Mouse (Mus musculus): ENCODE results near the gene Zfp995. TPM values are rescaled to one million over a fixed set of nuclear protein-coding genes. Genes with fewer than 3 reads are reported as not detected.
"Not testable (repeated sequence)": the region's sequence is repeated elsewhere in the genome, so short reads cannot be mapped to it uniquely, and the experiment has no call there.

Gene Zfp995
- not detected in 2 replicates for polyA plus RNA-seq (2012; ENCODE audit: insufficient read depth, insufficient read length, low replicate concordance, missing spikeins)

DNA sequence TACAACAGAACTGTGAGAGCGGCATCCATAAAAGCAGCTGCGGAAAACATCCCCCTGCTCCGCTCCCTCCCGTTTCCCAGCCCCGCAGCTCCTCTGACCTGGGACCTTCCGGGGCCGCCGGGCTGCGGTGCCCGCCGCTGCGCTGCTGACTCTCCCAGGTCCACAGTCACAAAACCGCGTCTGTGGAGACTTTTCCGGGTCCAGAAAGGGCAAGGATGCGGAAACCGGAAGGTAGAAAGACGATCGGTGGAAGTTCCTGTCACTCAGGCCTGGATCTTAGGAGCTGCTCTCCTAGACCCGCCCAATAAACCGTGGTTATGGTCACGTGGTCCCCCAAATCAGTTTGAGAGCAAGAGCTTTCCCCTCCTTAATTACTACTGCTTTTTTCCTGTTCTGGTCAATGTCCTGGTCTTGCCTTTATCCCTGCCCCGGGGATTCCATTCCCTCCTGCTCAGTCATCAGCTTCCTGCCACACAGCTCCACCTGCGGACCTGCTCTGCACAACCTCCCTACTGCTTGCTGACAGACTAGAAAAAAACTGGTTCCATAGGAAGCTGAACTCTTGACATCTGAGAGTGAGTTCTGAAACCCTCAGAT, at the start of gene Zfp995:
Gene Zfp995 (minus strand): TSS at position 471 of the 597 bp plus-strand sequence.
- H3K27ac ChIP-seq (ENCODE audit: insufficient read depth, low read depth, low read length), result not testable (repeated sequence)
- 0 out of 2 replicates have a peak, but pooled peaks have one; percentile 30 for TF ChIP-seq POLR2A (IDR thresholded peaks at IDR 0.05; ENCODE audit: insufficient read depth, low read depth, low read length)

DNA sequence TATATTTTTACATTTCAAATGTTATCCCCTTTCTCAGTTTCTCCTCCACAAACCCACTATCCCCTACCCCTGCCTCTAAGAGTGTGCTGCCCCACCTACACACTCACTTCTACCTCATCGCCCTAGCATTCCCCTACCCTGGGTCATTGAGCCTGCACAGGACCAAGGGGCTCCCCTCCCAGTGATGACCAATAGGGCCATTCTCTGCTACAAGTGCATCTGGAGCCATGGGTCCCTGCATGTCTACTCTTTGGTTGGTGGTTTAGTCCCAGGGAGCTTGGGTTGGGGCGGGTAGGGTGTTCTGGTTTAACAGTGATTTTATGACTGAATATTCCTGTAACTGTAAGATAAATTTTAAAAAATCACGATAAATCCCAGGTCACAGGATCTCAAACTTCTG, 687 bp downstream of the Zfp995 start:
- H3K4me3 ChIP-seq (ENCODE audit: insufficient read depth, low read depth, low read length), result peak overlapping the region; percentile 94
- no peak overlapping the region for H3K27ac ChIP-seq (ENCODE audit: insufficient read depth, low read depth, low read length)
- no peak for TF ChIP-seq CTCF (IDR thresholded peaks at IDR 0.05; ENCODE audit: insufficient read depth, low read depth, low read length)
- no peak for TF ChIP-seq POLR2A (IDR thresholded peaks at IDR 0.05; ENCODE audit: insufficient read depth, low read depth, low read length)
- no peaks in the 10 kb centered on the region for H3K4me1 ChIP-seq (ENCODE audit: control insufficient read depth, insufficient read depth, low read length)
- WGBS, result 2% methylated on average over 3 of the region's 3 CpGs

More for the DNA sequence above, at the start of gene Zfp995:
- H3K4me1 ChIP-seq (ENCODE audit: control insufficient read depth, insufficient read depth, low read length), result not testable (repeated sequence)
- peak within 1 kb of the TSS; percentile 94 for H3K4me3 ChIP-seq (ENCODE audit: insufficient read depth, low read depth, low read length)
- under 1% methylated on average over 24 of the region's 24 CpGs for WGBS

DNA sequence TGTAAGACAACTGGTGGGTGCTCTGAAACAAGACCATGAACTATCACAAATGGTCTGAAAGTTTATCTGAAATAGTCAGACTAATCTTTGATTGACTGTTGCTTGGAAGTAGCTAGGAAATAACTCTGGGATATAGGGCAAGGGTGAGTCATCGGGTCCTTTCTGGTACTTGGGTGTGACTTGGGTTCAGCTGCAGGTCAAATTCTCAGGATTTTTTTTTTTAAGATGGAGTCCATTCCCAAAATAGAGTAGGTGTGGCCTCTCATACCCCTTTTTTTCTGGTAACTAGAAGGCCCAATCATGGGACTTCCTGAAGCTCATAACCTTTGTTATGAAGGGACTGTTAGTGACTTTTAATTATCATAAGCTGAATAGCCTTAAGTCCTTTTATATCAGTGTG, 38.5 kb downstream of the Zfp995 start:
- H3K27ac ChIP-seq (ENCODE audit: insufficient read depth, low read depth, low read length), result no peak overlapping the region
- TF ChIP-seq POLR2A (IDR thresholded peaks at IDR 0.05; ENCODE audit: insufficient read depth, low read depth, low read length), result no peak
- TF ChIP-seq CTCF (IDR thresholded peaks at IDR 0.05; ENCODE audit: insufficient read depth, low read depth, low read length), result no peak
- H3K4me1 ChIP-seq (ENCODE audit: control insufficient read depth, insufficient read depth, low read length), result no peaks in the 10 kb centered on the region
- 89% methylated on average over 1 of the region's 1 CpGs for WGBS
- H3K4me3 ChIP-seq (ENCODE audit: insufficient read depth, low read depth, low read length), result no peak overlapping the region

DNA sequence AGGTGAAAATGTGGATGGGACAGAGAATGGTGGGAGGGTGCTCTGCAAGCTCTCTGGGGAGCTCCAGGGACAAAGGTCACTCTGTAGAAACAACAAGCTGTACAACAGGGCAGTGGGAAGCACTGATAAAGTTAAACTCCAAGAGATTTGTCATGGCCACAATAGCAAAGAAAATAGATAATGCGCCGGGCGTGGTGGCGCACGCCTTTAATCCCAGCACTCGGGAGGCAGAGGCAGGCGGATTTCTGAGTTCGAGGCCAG, 63.5 kb downstream of the Zfp995 start:
- H3K27ac ChIP-seq (ENCODE audit: insufficient read depth, low read depth, low read length); H3K4me3 ChIP-seq (ENCODE audit: insufficient read depth, low read depth, low read length); H3K4me1 ChIP-seq (ENCODE audit: control insufficient read depth, insufficient read depth, low read length): not testable (repeated sequence)
- 94% methylated on average over 8 of the region's 8 CpGs for WGBS

DNA sequence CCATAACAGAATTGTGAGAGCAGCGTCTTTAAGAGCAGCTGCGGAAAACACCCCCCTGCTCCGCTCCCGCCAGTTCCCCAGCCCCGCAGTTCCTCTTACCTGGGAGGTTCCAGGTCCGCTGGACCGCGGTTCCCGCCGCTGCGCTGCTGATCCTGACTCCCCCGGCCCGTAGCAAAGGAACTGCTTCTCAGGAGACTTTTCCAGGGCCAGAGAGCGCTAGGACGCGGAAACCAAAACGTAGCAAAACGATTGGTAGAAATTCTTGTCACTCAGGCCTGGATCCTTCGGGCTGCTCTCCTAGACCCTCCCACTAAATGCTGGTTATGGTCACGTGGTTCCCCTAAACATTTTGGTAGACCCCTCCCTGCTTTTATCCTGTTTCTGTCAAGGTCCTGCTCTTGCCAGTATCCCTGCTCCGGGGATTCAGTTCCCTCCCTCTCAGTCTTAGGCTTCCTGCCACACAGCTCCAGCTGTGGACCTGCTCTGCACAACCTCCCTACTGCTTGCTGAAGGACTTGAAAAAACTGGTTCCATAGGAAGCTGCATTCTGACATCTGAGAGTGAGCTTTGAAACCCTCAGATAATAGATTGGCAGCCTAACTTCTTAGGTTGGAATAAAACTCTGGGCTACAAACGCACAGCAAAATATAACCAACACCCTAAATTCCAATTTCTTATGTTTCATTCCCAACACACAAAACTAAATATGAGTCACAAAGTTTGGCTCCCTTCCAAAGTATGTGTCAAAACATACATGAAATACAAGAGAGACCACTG, 64.0 kb downstream of the Zfp995 start, which contains the start of gene Zfp820:
Gene Zfp820 (minus strand): TSS at position 228 of the 777 bp plus-strand sequence.
- H3K4me3 ChIP-seq (ENCODE audit: insufficient read depth, low read depth, low read length), result peak within 1 kb of the TSS; percentile 90
- no peaks in the 10 kb centered on the region for H3K4me1 ChIP-seq (ENCODE audit: control insufficient read depth, insufficient read depth, low read length)
- 3% methylated on average over 22 of the region's 22 CpGs for WGBS
- TF ChIP-seq POLR2A (IDR thresholded peaks at IDR 0.05; ENCODE audit: insufficient read depth, low read depth, low read length) (no peak), CTCF (IDR thresholded peaks at IDR 0.05; ENCODE audit: insufficient read depth, low read depth, low read length) (no peak)
- no peak within 1 kb of the TSS for H3K27ac ChIP-seq (ENCODE audit: insufficient read depth, low read depth, low read length)

DNA sequence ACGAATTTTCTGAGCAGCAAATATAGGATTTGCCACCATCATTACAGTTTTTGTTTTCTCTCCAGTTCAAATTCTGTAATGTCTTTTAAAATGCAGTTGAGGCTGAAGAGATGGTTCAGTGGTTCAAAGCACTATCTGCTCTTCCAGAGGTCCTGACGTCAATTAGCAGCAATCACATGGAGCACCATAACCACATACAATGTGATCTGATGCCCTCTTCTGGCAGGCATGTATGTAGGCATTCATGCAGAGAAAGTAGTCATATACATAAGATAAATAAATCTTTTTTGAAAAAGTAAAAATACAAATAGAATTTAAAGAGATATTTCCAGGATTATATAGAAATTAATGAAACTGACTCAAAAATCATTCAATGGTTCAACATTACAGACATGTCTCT, 71.2 kb downstream of the Zfp995 start:
- WGBS, result 62% methylated on average over 2 of the region's 2 CpGs
- TF ChIP-seq CTCF (IDR thresholded peaks at IDR 0.05; ENCODE audit: insufficient read depth, low read depth, low read length) (no peak), POLR2A (IDR thresholded peaks at IDR 0.05; ENCODE audit: insufficient read depth, low read depth, low read length) (no peak)
- Histone ChIP-seq H3K27ac (ENCODE audit: insufficient read depth, low read depth, low read length) (no peak overlapping the region), H3K4me1 (ENCODE audit: control insufficient read depth, insufficient read depth, low read length) (no peaks in the 10 kb centered on the region), H3K4me3 (ENCODE audit: insufficient read depth, low read depth, low read length) (no peak overlapping the region)

Other genes with a start within 250 kb of the Zfp995 start
- gene Gm10226, start 218.1 kb downstream of the Zfp995 start, polyA plus RNA-seq (2012; ENCODE audit: insufficient read depth, insufficient read length, low replicate concordance, missing spikeins), result not detected in 2 replicates
- gene Zfp760, start 202.2 kb downstream of the Zfp995 start, polyA plus RNA-seq (2012; ENCODE audit: insufficient read depth, insufficient read length, low replicate concordance, missing spikeins), result not detected in 2 replicates
- not detected in 2 replicates for gene Zfp229, start 179.1 kb downstream of the Zfp995 start, polyA plus RNA-seq (2012; ENCODE audit: insufficient read depth, insufficient read length, low replicate concordance, missing spikeins)
- gene Zfp820, start 64.2 kb downstream of the Zfp995 start, polyA plus RNA-seq (2012; ENCODE audit: insufficient read depth, insufficient read length, low replicate concordance, missing spikeins), result not detected in 2 replicates
- not detected in 2 replicates for gene Zfp942, start 52.5 kb upstream of the Zfp995 start, polyA plus RNA-seq (2012; ENCODE audit: insufficient read depth, insufficient read length, low replicate concordance, missing spikeins)
- not detected in 2 replicates for gene Zfp943, start 52.6 kb upstream of the Zfp995 start, polyA plus RNA-seq (2012; ENCODE audit: insufficient read depth, insufficient read length, low replicate concordance, missing spikeins)

All from olfactory bulb, adult 2 months (tissue).